Mouse (Mus musculus): ENCODE results near the gene Prdm16.
A peak's percentile ranks its signal among the peaks of the same experiment; 100 is the strongest.

The Prdm16 gene

GRCm38 (mm10) chr4:154358370-154358769 lies 278.3 kb downstream of the Prdm16 start:
- no peak for DNase-seq (ENCODE audit: inconsistent age in 2 of 2, low spot score in 1 of 2)

- no peak for DNase-seq (ENCODE audit: inconsistent age in 2 of 2, low spot score in 1 of 2)
These were observed 281.3 kb downstream of the Prdm16 start for GRCm38 (mm10) chr4:154355408-154355807.

- no peak for DNase-seq (ENCODE audit: inconsistent age in 2 of 2, low spot score in 1 of 2)
These were observed 284.4 kb downstream of the Prdm16 start for GRCm38 (mm10) chr4:154352246-154352645.

GRCm38 (mm10) chr4:154348197-154348786 lies 288.4 kb downstream of the Prdm16 start:
- DNase-seq (ENCODE audit: inconsistent age in 2 of 2, low spot score in 1 of 2) = no peak

- DNase-seq (ENCODE audit: inconsistent age in 2 of 2, low spot score in 1 of 2) = no peak
These were observed 289.7 kb downstream of the Prdm16 start for GRCm38 (mm10) chr4:154346731-154347522.

GRCm38 (mm10) chr4:154336650-154337049 lies 300.0 kb downstream of the Prdm16 start:
- DNase-seq (ENCODE audit: inconsistent age in 2 of 2, low spot score in 1 of 2) = no peak

GRCm38 (mm10) chr4:154335761-154336160 lies 300.9 kb downstream of the Prdm16 start, which contains the start of gene B230104I21Rik:
Gene B230104I21Rik (plus strand): TSS chr4:154336127.
- no peak for DNase-seq (ENCODE audit: inconsistent age in 2 of 2, low spot score in 1 of 2)

GRCm38 (mm10) chr4:154334699-154335402 lies 301.8 kb downstream of the Prdm16 start:
- DNase-seq (ENCODE audit: inconsistent age in 2 of 2, low spot score in 1 of 2) = peak; percentile 65 to 70

GRCm38 (mm10) chr4:154333300-154333699 lies 303.4 kb downstream of the Prdm16 start:
- no peak for DNase-seq (ENCODE audit: inconsistent age in 2 of 2, low spot score in 1 of 2)

- no peak for DNase-seq (ENCODE audit: inconsistent age in 2 of 2, low spot score in 1 of 2)
These were observed 305.4 kb downstream of the Prdm16 start for GRCm38 (mm10) chr4:154331271-154331670.

GRCm38 (mm10) chr4:154330001-154330400 lies 306.7 kb downstream of the Prdm16 start:
- DNase-seq (ENCODE audit: inconsistent age in 2 of 2, low spot score in 1 of 2) = no peak

- DNase-seq (ENCODE audit: inconsistent age in 2 of 2, low spot score in 1 of 2) = peak; percentile 43 to 85
These were observed 307.8 kb downstream of the Prdm16 start for GRCm38 (mm10) chr4:154328836-154329235.

GRCm38 (mm10) chr4:154328431-154328830 lies 308.2 kb downstream of the Prdm16 start:
- DNase-seq (ENCODE audit: inconsistent age in 2 of 2, low spot score in 1 of 2) = no peak

- DNase-seq (ENCODE audit: inconsistent age in 2 of 2, low spot score in 1 of 2) = no peak
These were observed 311.3 kb downstream of the Prdm16 start for GRCm38 (mm10) chr4:154325410-154325809.

GRCm38 (mm10) chr4:154313622-154313967 lies 323.1 kb downstream of the Prdm16 start:
- no peak for DNase-seq (ENCODE audit: inconsistent age in 2 of 2, low spot score in 1 of 2)

GRCm38 (mm10) chr4:154312935-154313621 lies 323.6 kb downstream of the Prdm16 start:
- DNase-seq (ENCODE audit: inconsistent age in 2 of 2, low spot score in 1 of 2) = no peak

GRCm38 (mm10) chr4:154312143-154312812 lies 324.4 kb downstream of the Prdm16 start:
- no peak for DNase-seq (ENCODE audit: inconsistent age in 2 of 2, low spot score in 1 of 2)

- DNase-seq (ENCODE audit: inconsistent age in 2 of 2, low spot score in 1 of 2) = no peak
These were observed 326.0 kb downstream of the Prdm16 start for GRCm38 (mm10) chr4:154310576-154311262.

- DNase-seq (ENCODE audit: inconsistent age in 2 of 2, low spot score in 1 of 2) = no peak
These were observed 327.5 kb downstream of the Prdm16 start for GRCm38 (mm10) chr4:154309131-154309530.

GRCm38 (mm10) chr4:154301466-154301881 lies 335.2 kb downstream of the Prdm16 start, which contains the start of gene Arhgef16:
Gene Arhgef16 (minus strand): TSS chr4:154301676.
- DNase-seq (ENCODE audit: inconsistent age in 2 of 2, low spot score in 1 of 2) = peak; percentile 18 to 76
